Mouse (Mus musculus) small intestine, adult 2 months (tissue): Measurements from ENCODE around the gene Bcl2l2.

Experiments used
- CTCF ChIP-seq: fragments of 200-500 bp; IDR thresholded peaks from 2 replicates; pipeline ENCODE4 v1.5.1; 2012; ENCODE audit warnings: low read depth, mild to moderate bottlenecking, control low read depth, inconsistent platforms, low read length, moderate library complexity, mixed read lengths; ENCODE audit not compliant: insufficient replicate concordance, insufficient read length; ENCODE audit errors: extremely low read depth
- POLR2A ChIP-seq: fragments of 200-500 bp; IDR thresholded peaks from 2 replicates; pipeline ENCODE4 v1.6.1; 2012; ENCODE audit warnings: low read depth, mild to moderate bottlenecking, control low read depth, inconsistent platforms, low read length, moderate library complexity

DNA sequence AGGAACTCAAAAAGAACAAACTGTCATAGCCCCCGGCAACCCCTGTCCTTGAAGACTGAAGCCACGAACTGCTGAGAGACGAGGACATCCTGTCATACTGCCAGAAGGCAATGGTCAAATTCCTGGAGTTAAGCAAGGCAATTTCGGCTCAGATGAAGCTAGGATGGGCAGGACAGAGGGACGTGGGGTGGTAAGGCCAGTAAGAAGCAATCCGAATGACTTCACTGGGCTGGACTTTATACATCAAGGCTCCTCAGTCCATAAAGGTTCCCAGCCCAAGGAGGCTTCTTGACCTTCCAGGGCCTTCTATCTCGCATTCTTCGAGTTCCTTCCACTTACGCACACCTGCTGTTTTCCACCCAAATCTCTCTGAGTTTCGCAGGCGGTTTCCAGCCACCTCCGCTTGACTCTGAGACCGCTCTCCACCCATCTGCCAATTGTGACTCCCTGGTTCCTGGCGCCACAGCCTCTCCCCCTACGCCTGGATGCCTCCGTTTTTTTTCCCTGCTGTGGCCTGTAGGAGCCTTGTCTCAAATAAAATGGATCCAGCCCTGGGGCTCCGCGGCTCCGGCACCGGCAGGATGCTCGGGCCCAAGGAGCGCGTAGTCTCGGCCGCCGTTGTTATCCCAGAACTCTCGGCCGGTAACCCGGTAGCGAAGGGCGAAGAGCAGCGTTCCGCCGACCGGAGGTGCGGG, 7.2 kb upstream of the Bcl2l2 start:
- TF ChIP-seq POLR2A (no peak), CTCF (0 out of 2 replicates have a peak, but pooled peaks have one; percentile 4)
